Mouse (Mus musculus): ENCODE measurements around the gene Wdr46.

Gene Wdr46

GRCm38 (mm10) chr17:33973572-33973971 lies 33.1 kb downstream of the Wdr46 start:
- in situ Hi-C loops (cut with MboI; ENCODE audit: low sequenced_read_pairs) = loop anchor here (5.0 kb wide), 1 partner anchor 1299 kb away; no protein-coding TSS in a partner anchor

GRCm38 (mm10) chr17:33977861-33978557 lies 37.5 kb downstream of the Wdr46 start:
- in situ Hi-C loops (cut with MboI; ENCODE audit: low sequenced_read_pairs) = loop anchor here (25.0 kb wide), 1 partner anchor 1484 kb away; the partner anchor contains the start of gene H2-Q10

GRCm38 (mm10) chr17:33978631-33979031 lies 38.2 kb downstream of the Wdr46 start:
- in situ Hi-C loops (cut with MboI; ENCODE audit: low sequenced_read_pairs) = loop anchor here (25.0 kb wide), 1 partner anchor 1484 kb away; the partner anchor contains the start of gene H2-Q10

- in situ Hi-C loops (cut with MboI; ENCODE audit: low sequenced_read_pairs) = loop anchor here (25.0 kb wide), 1 partner anchor 1483 kb away; the partner anchor contains the start of gene H2-Q10
Observed at GRCm38 (mm10) chr17:33979512-33980050, 39.1 kb downstream of the Wdr46 start.

- in situ Hi-C loops (cut with MboI; ENCODE audit: low sequenced_read_pairs) = loop anchor here (25.0 kb wide), 1 partner anchor 1482 kb away; the partner anchor contains the start of gene H2-Q10
Observed at GRCm38 (mm10) chr17:33980181-33981035, 39.9 kb downstream of the Wdr46 start.

- in situ Hi-C loops (cut with MboI; ENCODE audit: low sequenced_read_pairs) = loop anchor here (25.0 kb wide), 1 partner anchor 1481 kb away; the partner anchor contains the start of gene H2-Q10
Observed at GRCm38 (mm10) chr17:33981192-33981909, 40.9 kb downstream of the Wdr46 start.

- in situ Hi-C loops (cut with MboI; ENCODE audit: low sequenced_read_pairs) = loop anchor here (25.0 kb wide), 1 partner anchor 1480 kb away; the partner anchor contains the start of gene H2-Q10
Observed at GRCm38 (mm10) chr17:33982136-33982535, 41.7 kb downstream of the Wdr46 start.

GRCm38 (mm10) chr17:33991788-33992664 lies 51.6 kb downstream of the Wdr46 start:
- in situ Hi-C loops (cut with MboI; ENCODE audit: low sequenced_read_pairs) = loop anchor here (25.0 kb wide), 1 partner anchor 1470 kb away; the partner anchor contains the start of gene H2-Q10

GRCm38 (mm10) chr17:33994959-33995358 lies 54.5 kb downstream of the Wdr46 start:
- in situ Hi-C loops (cut with MboI; ENCODE audit: low sequenced_read_pairs) = loop anchor here (25.0 kb wide), 1 partner anchor 1467 kb away; the partner anchor contains the start of gene H2-Q10

GRCm38 (mm10) chr17:33995651-33996050 lies 55.2 kb downstream of the Wdr46 start:
- in situ Hi-C loops (cut with MboI; ENCODE audit: low sequenced_read_pairs) = loop anchor here (25.0 kb wide), 1 partner anchor 1467 kb away; the partner anchor contains the start of gene H2-Q10

- in situ Hi-C loops (cut with MboI; ENCODE audit: low sequenced_read_pairs) = loop anchor here (25.0 kb wide), 1 partner anchor 1465 kb away; the partner anchor contains the start of gene H2-Q10
Observed at GRCm38 (mm10) chr17:33997025-33997424, 56.6 kb downstream of the Wdr46 start.

GRCm38 (mm10) chr17:33998697-33999096 lies 58.2 kb downstream of the Wdr46 start:
- in situ Hi-C loops (cut with MboI; ENCODE audit: low sequenced_read_pairs) = loop anchor here (25.0 kb wide), 1 partner anchor 1464 kb away; the partner anchor contains the start of gene H2-Q10

Data from CH12F3 (cell line).